Mouse (Mus musculus) CH12.LX (cell line): ENCODE measurements around the gene Msrb1. TPM values are rescaled to one million over a fixed set of nuclear protein-coding genes. Genes with fewer than 3 reads are reported as not detected.

Experiments used
- DNase-seq: peaks from one replicate; pipeline ENCODE4 v3.0.0-alpha.2; 2013; ENCODE audit errors: extremely low read depth
- H3K27ac ChIP-seq: 2 replicates; pipeline ENCODE4 v1.5.1; 2012; ENCODE audit warnings: low read depth, mild to moderate bottlenecking, control low read depth, moderate library complexity; ENCODE audit not compliant: insufficient read depth
- H3K27me3 ChIP-seq: replicated peaks from 2 replicates; pipeline ENCODE3; 2012; ENCODE audit warnings: inconsistent platforms
- H3K36me3 ChIP-seq, 2 experiments: replicated peaks in 1 of 2; 2 replicates each; pipeline versions ENCODE3 to v1.6.1; 2012; ENCODE audit warnings: inconsistent platforms in 1 of 2, low read length in 1 of 2, mild to moderate bottlenecking in 1 of 2, mixed read lengths in 1 of 2, moderate library complexity in 1 of 2; ENCODE audit not compliant: control insufficient read depth in 1 of 2, insufficient read depth in 1 of 2
- H3K4me1 ChIP-seq, 2 experiments: 2 replicates each; pipeline ENCODE4 v1.6.1; 2012; ENCODE audit warnings: inconsistent platforms in 1 of 2, moderate library complexity in 1 of 2; ENCODE audit not compliant: insufficient read depth in 2 of 2, control insufficient read depth in 1 of 2
- H3K4me2 ChIP-seq: 2 replicates; pipeline ENCODE4 v1.6.1; 2012; ENCODE audit warnings: low read depth, mild to moderate bottlenecking, control low read depth; ENCODE audit not compliant: poor library complexity, insufficient read depth, severe bottlenecking
- H3K4me3 ChIP-seq, 3 experiments: fragments of 150-350 bp in 1 of 3; sonication (generic) in 1 of 3; replicated peaks in 1 of 3; 2 replicates each; pipeline versions ENCODE3 to v1.5.1; 2011 to 2012; ENCODE audit warnings: low read depth in 2 of 3, low read length in 2 of 3, mild to moderate bottlenecking in 2 of 3, moderate library complexity in 2 of 3, control low read depth in 1 of 3, improper control_type of control experiment in 1 of 3, inconsistent platforms in 1 of 3, mixed read lengths in 1 of 3; ENCODE audit not compliant: poor library complexity in 1 of 3
- H3K79me2 ChIP-seq: replicated peaks from 2 replicates; pipeline ENCODE4 v1.6.1; 2012; ENCODE audit warnings: mild to moderate bottlenecking, moderate library complexity; ENCODE audit not compliant: control insufficient read depth, poor library complexity, insufficient read depth, severe bottlenecking; ENCODE audit errors: extremely low read depth
- H3K9ac ChIP-seq: 2 replicates; pipeline ENCODE4 v1.6.1; 2012; ENCODE audit warnings: low read depth, mild to moderate bottlenecking, control low read depth, moderate library complexity; ENCODE audit not compliant: insufficient read depth
- H3K9me3 ChIP-seq: replicated peaks from 2 replicates; pipeline ENCODE3; 2012; ENCODE audit warnings: low read length, inconsistent platforms, mixed read lengths
- CHD2 ChIP-seq: IDR thresholded peaks from 2 replicates; pipeline ENCODE4 v1.6.1; 2011; ENCODE audit warnings: low read length, improper control_type of control experiment
- E2F4 ChIP-seq: IDR thresholded peaks from 2 replicates; pipeline ENCODE4 v1.6.1; 2011; ENCODE audit warnings: low read depth, low read length, improper control_type of control experiment; ENCODE audit not compliant: insufficient replicate concordance
- ELF1 ChIP-seq: IDR thresholded peaks from 2 replicates; pipeline ENCODE4 v1.6.1; 2014; ENCODE audit warnings: low read depth, mild to moderate bottlenecking, inconsistent platforms, low read length, improper control_type of control experiment
- EP300 ChIP-seq: IDR thresholded peaks from 2 replicates; pipeline ENCODE4 v1.6.1; 2011; ENCODE audit warnings: low read length, improper control_type of control experiment
- ETS1 ChIP-seq: conservative IDR thresholded peaks from 2 replicates; pipeline ENCODE4 v1.6.1; 2012; ENCODE audit warnings: low read depth, mild to moderate bottlenecking, inconsistent platforms, low read length, improper control_type of control experiment, moderate library complexity
- GABPA ChIP-seq: IDR thresholded peaks from 2 replicates; pipeline ENCODE4 v1.6.1; 2012; ENCODE audit warnings: low read depth, low read length, improper control_type of control experiment, inconsistent platforms; ENCODE audit not compliant: insufficient replicate concordance
- KAT2A ChIP-seq: IDR thresholded peaks from 2 replicates; pipeline ENCODE4 v1.6.1; 2012; ENCODE audit warnings: low read length, improper control_type of control experiment, inconsistent platforms; ENCODE audit not compliant: insufficient replicate concordance
- MAFK ChIP-seq: IDR thresholded peaks from 2 replicates; pipeline ENCODE4 v1.6.1; 2011; ENCODE audit warnings: low read length, improper control_type of control experiment; ENCODE audit not compliant: insufficient replicate concordance
- MAX ChIP-seq: IDR thresholded peaks from 2 replicates; pipeline ENCODE4 v1.6.1; 2011; ENCODE audit warnings: low read length, improper control_type of control experiment
- MAZ ChIP-seq: IDR thresholded peaks from 2 replicates; pipeline ENCODE4 v1.6.1; 2012; ENCODE audit warnings: low read depth, mild to moderate bottlenecking, inconsistent platforms, low read length, improper control_type of control experiment, moderate library complexity
- MXI1 ChIP-seq: IDR thresholded peaks from 2 replicates; pipeline ENCODE4 v1.6.1; 2011; ENCODE audit warnings: mild to moderate bottlenecking, low read depth, low read length, improper control_type of control experiment
- MYC ChIP-seq: IDR thresholded peaks from 2 replicates; pipeline ENCODE4 v1.6.1; 2011; ENCODE audit warnings: low read depth, mild to moderate bottlenecking, improper control_type of control experiment, low read length
- NELFE ChIP-seq: IDR thresholded peaks from 2 replicates; pipeline ENCODE4 v1.6.1; 2011; ENCODE audit warnings: low read depth, low read length, improper control_type of control experiment
- POLR2AphosphoS2 ChIP-seq: IDR thresholded peaks from 2 replicates; pipeline ENCODE4 v1.6.1; 2011; ENCODE audit warnings: low read depth, low read length, improper control_type of control experiment
- RAD21 ChIP-seq: IDR thresholded peaks from 2 replicates; pipeline ENCODE4 v1.6.1; 2011; ENCODE audit warnings: low read depth, mild to moderate bottlenecking, low read length, improper control_type of control experiment, moderate library complexity
- RCOR1 ChIP-seq: conservative IDR thresholded peaks from 2 replicates; pipeline ENCODE4 v1.6.1; 2012; ENCODE audit warnings: low read depth, mild to moderate bottlenecking, inconsistent platforms, low read length, improper control_type of control experiment
- TCF12 ChIP-seq: IDR thresholded peaks from 2 replicates; pipeline ENCODE4 v1.6.1; 2014; ENCODE audit warnings: low read depth, mild to moderate bottlenecking, inconsistent platforms, low read length, improper control_type of control experiment
- USF1 ChIP-seq: IDR thresholded peaks from 2 replicates; pipeline ENCODE4 v1.6.1; 2014; ENCODE audit warnings: low read depth, mild to moderate bottlenecking, inconsistent platforms, low read length, improper control_type of control experiment
- USF2 ChIP-seq: conservative IDR thresholded peaks from 2 replicates; pipeline ENCODE4 v1.6.1; 2011; ENCODE audit warnings: low read depth, low read length, improper control_type of control experiment
- ZKSCAN1 ChIP-seq: IDR thresholded peaks from 2 replicates; pipeline ENCODE4 v1.6.1; 2012; ENCODE audit warnings: low read depth, inconsistent platforms, low read length, improper control_type of control experiment, borderline replicate concordance
- ZMIZ1 ChIP-seq: IDR thresholded peaks from 2 replicates; pipeline ENCODE4 v1.6.1; 2012; ENCODE audit warnings: low read depth, mild to moderate bottlenecking, inconsistent platforms, low read length, improper control_type of control experiment
- ZNF384 ChIP-seq: IDR thresholded peaks from 2 replicates; pipeline ENCODE4 v1.6.1; 2012; ENCODE audit warnings: low read depth, low read length, improper control_type of control experiment, inconsistent platforms
- dilution Hi-C: fragments of 300-500 bp; cut with MboI; formaldehyde crosslinking; loops from 2 replicates; pipeline ENCODE4 v1.14.3; 2020; ENCODE audit warnings: low sequenced_read_pairs; ENCODE audit not compliant: extremely low pct_unique_long_range_greater_than_20kb, extremely low pct_ligation_motif_present
- in situ Hi-C: fragments of 300-500 bp; cut with MboI; formaldehyde crosslinking; loops from 3 replicates; pipeline ENCODE4 v1.14.3; 2019; ENCODE audit warnings: low sequenced_read_pairs, low pct_ligation_motif_present, low pct_unique_long_range_greater_than_20kb, mixed read lengths
- polyA plus RNA-seq: library from polyadenylated mRNA; unstranded; fragments of >175 nt; gene quantifications from 2 replicates; pipeline ENCODE4 v1.2.1, GENCODE M21; 2012; ENCODE audit warnings: low read depth; ENCODE audit not compliant: insufficient read length
- total RNA-seq, 2 experiments: library from RNA; depleted of rRNA; stranded (reverse); fragments of 300-350 nt in 1 of 2; fragments of >200 nt in 1 of 2; gene quantifications; 2 replicates each; pipeline ENCODE4 v1.2.3; 2012 to 2014

The Msrb1 gene
- total and polyA plus RNA-seq, 3 experiments: 26.9 to 70.0 (median 39.7) TPM

DNA sequence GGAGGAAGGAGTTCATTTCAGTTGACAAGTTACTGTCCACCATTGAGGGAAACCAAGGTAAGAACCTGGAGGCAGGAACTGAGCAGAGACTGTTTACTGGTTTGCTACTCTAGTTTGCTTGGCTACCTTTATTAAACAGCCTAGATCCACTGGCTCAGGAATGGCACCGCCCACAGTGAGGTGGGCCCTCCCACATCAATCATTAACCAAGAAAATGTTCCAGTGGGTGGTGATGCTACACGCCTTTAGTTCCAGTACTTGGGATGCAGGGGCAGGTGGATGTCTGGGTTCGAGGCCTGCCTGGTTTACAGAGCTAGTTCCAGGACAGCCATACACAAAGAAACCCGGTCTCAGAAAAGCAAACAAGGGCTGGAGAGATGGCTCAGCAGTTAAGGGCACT, 1.8 kb downstream of the Msrb1 start:
- DNase-seq: no peak
- Histone ChIP-seq H3K79me2 (no peaks in the 10 kb centered on the region), H3K27me3 (no peaks in the 10 kb centered on the region), H3K36me3 (peaks cover 13 to 42% of the 10 kb centered on the region in 2 experiments), H3K4me1 (peaks cover 4 to 21% of the 10 kb centered on the region in 2 experiments; a peak in 3 of 4 replicates), H3K27ac (no peak overlapping the region), H3K4me3 (no peak overlapping the region), H3K9me3 (no peaks in the 10 kb centered on the region), H3K9ac (no peak overlapping the region), H3K4me2 (no peak overlapping the region)
- in situ Hi-C loops (no loop called here), dilution Hi-C loops (no loop called here)
- TF ChIP-seq USF2 (no peak), POLR2AphosphoS2 (no peak), E2F4 (no peak), MAFK (no peak), MAZ (no peak), GABPA (no peak), CHD2 (no peak), MYC (no peak), KAT2A (no peak), ETS1 (no peak), ELF1 (no peak), TCF12 (no peak), USF1 (no peak), MAX (no peak), MXI1 (no peak), ZKSCAN1 (no peak), RCOR1 (no peak)

DNA sequence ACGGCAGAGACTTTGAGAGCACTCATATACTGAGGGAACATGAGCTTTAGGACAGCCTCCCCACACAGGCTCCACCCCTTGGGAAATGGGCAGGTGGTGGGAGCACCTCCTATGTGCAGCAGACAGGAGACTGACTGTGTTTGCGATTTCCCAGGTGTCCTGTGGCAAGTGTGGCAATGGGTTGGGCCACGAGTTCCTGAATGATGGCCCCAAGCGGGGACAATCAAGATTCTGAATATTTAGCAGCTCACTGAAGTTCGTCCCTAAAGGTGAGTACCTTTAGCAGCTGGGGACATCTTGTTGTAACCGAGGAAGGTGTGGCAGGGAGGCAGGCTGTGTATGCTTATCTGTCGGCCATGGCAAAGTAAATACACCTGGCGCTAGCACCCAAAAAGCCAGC, 3.5 kb downstream of the Msrb1 start:
- Histone ChIP-seq H3K9me3 (no peaks in the 10 kb centered on the region), H3K27me3 (no peaks in the 10 kb centered on the region), H3K79me2 (no peaks in the 10 kb centered on the region), H3K36me3 (peaks cover 13 to 38% of the 10 kb centered on the region in 2 experiments), H3K4me1 (peaks cover 4 to 20% of the 10 kb centered on the region in 2 experiments; a peak in 3 of 4 replicates), H3K9ac (no peak overlapping the region), H3K4me3 (no peak overlapping the region), H3K27ac (no peak overlapping the region), H3K4me2 (no peak overlapping the region)
- in situ Hi-C loops: loop anchor here (5.0 kb wide), 2 partner anchors 67 to 147 kb away; partner anchors contain the start of genes Nubp2 and Spsb3
- TF ChIP-seq ZNF384 (no peak), NELFE (no peak), POLR2AphosphoS2 (no peak), RAD21 (no peak), ZMIZ1 (no peak), MAX (no peak), RCOR1 (no peak), EP300 (no peak), USF2 (no peak), MAFK (no peak)
- dilution Hi-C loops: no loop called here
- DNase-seq: no peak
